Mouse (Mus musculus): ENCODE measurements around the gene Slc43a1.

GRCm38 (mm10) chr2:84823237-84823636, 15.4 kb upstream of the Slc43a1 start:
- TF ChIP-seq CTCF (conservative IDR thresholded peaks at IDR 0.05; ENCODE audit: insufficient read depth, insufficient read length, low read depth, low read length), result no peak
- no peak for TF ChIP-seq POLR2A (IDR thresholded peaks at IDR 0.05; ENCODE audit: low read depth, low read length)
